ENCODE assay signal across 10 mouse cellular contexts in the genomic region with DNA sequence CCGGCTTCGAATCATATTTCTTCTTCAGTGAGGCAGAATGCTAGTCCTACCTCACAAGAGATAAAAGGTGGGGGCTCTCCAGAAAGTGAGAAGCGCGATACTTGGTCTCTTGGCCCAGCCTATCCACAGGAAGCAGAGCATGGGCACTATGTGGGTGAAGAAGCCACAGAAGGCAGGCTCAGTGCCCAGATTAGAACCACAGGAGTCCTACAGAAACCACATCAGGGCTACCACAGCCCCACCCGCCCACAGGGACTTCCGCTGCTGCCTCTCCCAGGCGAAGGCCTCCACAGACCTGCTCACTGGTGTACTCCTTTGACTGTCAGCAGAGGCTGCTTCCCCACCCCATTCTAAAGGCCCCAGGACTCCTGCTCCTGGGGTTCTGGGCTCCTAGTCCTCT. TPM values are rescaled to one million over a fixed set of nuclear protein-coding genes. Genes with fewer than 3 reads are reported as not detected.
A peak's percentile ranks its signal among the peaks of the same experiment; 100 is the strongest.
DNase-seq lines count a peak whose midpoint lies in the region; ATAC-seq and TF ChIP-seq lines count a peak whose summit lies in the region.
"Had no signal": no experiment of that assay in that cellular context is flagged by ENCODE, and none has a peak within 500 bp of the region (broad histone marks: within the 10 kb centered on the region; RNA-seq: fewer than 3 reads in every experiment).

No protein-coding gene starts in this region.

- H3K4me1 ChIP-seq in kidney, embryonic 15.5 days, result no peaks in the 10 kb centered on the region
- H3K4me1 ChIP-seq: neural tube, embryonic 12.5 days had no signal

- no peak overlapping the region for H3K27ac ChIP-seq in kidney, embryonic 15.5 days
- H3K27ac ChIP-seq: neural tube, embryonic 12.5 days had no signal

- H3K9me3 ChIP-seq in kidney, embryonic 15.5 days (replicated peaks), result 0 out of 2 replicates have a peak, but pooled peaks cover 5% of the 10 kb centered on the region

- TF ChIP-seq POLR2A in myocyte (IDR thresholded peaks at IDR 0.05; ENCODE audit: insufficient read length, low read depth), result no peak

- H3K4me3 ChIP-seq in myocyte, result no peak overlapping the region
- no peak overlapping the region for H3K4me3 ChIP-seq in kidney, embryonic 15.5 days (replicated peaks)
- H3K4me3 ChIP-seq: neural tube, embryonic 12.5 days had no signal

- peak overlapping the region; percentile 30 for H3K4me2 ChIP-seq in myocyte (ENCODE audit: low read depth)
- H3K4me2 ChIP-seq in kidney, embryonic 15.5 days, result no peak overlapping the region
- H3K4me2 ChIP-seq: neural tube, embryonic 12.5 days had no signal

- H3K36me3 ChIP-seq in myocyte (ENCODE audit: control insufficient read depth, insufficient read depth), result no peaks in the 10 kb centered on the region
- H3K36me3 ChIP-seq in kidney, embryonic 15.5 days, result no peaks in the 10 kb centered on the region
- H3K36me3 ChIP-seq: neural tube, embryonic 12.5 days had no signal

- intact Hi-C loops in heart, postnatal 25 days (cut with DNase I), result no loop called here

- ATAC-seq in granulocyte monocyte progenitor cell, adult 5-6 weeks (replicated peaks; ENCODE audit: poor library complexity, severe bottlenecking), result peak; percentile 99
- no peak for ATAC-seq in kidney, embryonic 15.5 days (replicated peaks; ENCODE audit: low FRiP score)

- 92% methylated on average over 7 of the region's 7 CpGs for WGBS in kidney, embryonic 15.5 days

- peak; percentile 91 for DNase-seq in heart, adult 11 months
- DNase-seq in heart, postnatal 25 days (ENCODE audit: low spot score), result no peak
- DNase-seq in thymus, postnatal 14 days, result peak; percentile 79
- no peak for DNase-seq in heart, postnatal 4 days
- no peak for DNase-seq in adrenal gland, adult 8-10 months
- DNase-seq: kidney, adult 2 months had no signal

- H3K9ac ChIP-seq in kidney, embryonic 15.5 days, result no peak overlapping the region
- H3K9ac ChIP-seq: neural tube, embryonic 12.5 days had no signal

- H3ac ChIP-seq in myocyte (ENCODE audit: control insufficient read depth, insufficient read length), result no peak overlapping the region

- H3K27me3 ChIP-seq in myocyte (ENCODE audit: control insufficient read depth, insufficient read depth, insufficient read length), result peaks cover 21% of the 10 kb centered on the region
- H3K27me3 ChIP-seq in kidney, embryonic 15.5 days, result no peaks in the 10 kb centered on the region
- H3K27me3 ChIP-seq: neural tube, embryonic 12.5 days had no signal

- no peaks in the 10 kb centered on the region for H3K79me2 ChIP-seq in myocyte (ENCODE audit: control insufficient read depth, insufficient read depth)

TF ChIP-seq in myocyte, 11 proteins besides CTCF, POLR2A, EP300 and RAD21:
- TF ChIP-seq MYOG (IDR thresholded peaks at IDR 0.05; ENCODE audit: control insufficient read depth in 1 of 3, insufficient read depth in 1 of 3, insufficient read length in 2 of 3, low read depth in 2 of 3) (peak in 2 of 3 experiments; percentile 8 to 60), TCF3 (IDR thresholded peaks at IDR 0.05; ENCODE audit: insufficient read length, low read depth) (no peak), MYOD1 (IDR thresholded peaks at IDR 0.05; ENCODE audit: control insufficient read depth in 1 of 3, insufficient read length in 2 of 3, low read depth in 2 of 3) (peak in 2 of 3 experiments; percentile 10 to 37)

RNA-seq across cellular contexts. Expression of a gene that starts 23.2 kb away (rescaled TPM):
- 10 to 100 TPM; 23.7 to 27.0 TPM for total RNA-seq in heart, postnatal 25 days (2021)
- total RNA-seq in granulocyte monocyte progenitor cell, adult 5-6 weeks (2014; fragmentation: Nextera tagmentation), result not detected in 2 replicates
- not detected in 2 replicates for total RNA-seq in granulocyte monocyte progenitor cell, adult 5-6 weeks (2017)
- polyA plus RNA-seq in myocyte (2012; fragmentation: generic; extraction: Trizol), result 14.1 TPM
- total RNA-seq in heart, postnatal 4 days (2021), result 10 to 100 TPM; 33.6 to 34.7 TPM
- 10 to 100 TPM; 27.6 to 47.1 (median 35.7) TPM for total RNA-seq in adrenal gland, adult 8-10 months (2022)
- polyA plus RNA-seq in kidney, embryonic 15.5 days (2015; fragmentation: Nextera tagmentation; extraction: Ambion mirVana), result 22.1 and 25.5 TPM in 2 replicates

RNA-seq across cellular contexts. Expression of a gene that starts 50.4 kb away (rescaled TPM):
- total RNA-seq in heart, postnatal 25 days (2021), result 10 to 100 TPM; 11.4 to 13.0 TPM
- total RNA-seq in granulocyte monocyte progenitor cell, adult 5-6 weeks (2014; fragmentation: Nextera tagmentation), result 2.0 TPM in 1 of 2 replicates, not detected in the other
- total RNA-seq in granulocyte monocyte progenitor cell, adult 5-6 weeks (2017), result 0.30 and 0.31 TPM in 2 replicates
- polyA plus RNA-seq in myocyte (2012; fragmentation: generic; extraction: Trizol), result 0.06 TPM
- 10 to 100 TPM in 1 of 2 experiments, 1 to 10 TPM in 1; 8.8 to 10.4 TPM for total RNA-seq in heart, postnatal 4 days (2021)
- 10 to 100 TPM in 3 of 4 experiments, 1 to 10 TPM in 1; 9.4 to 12.4 (median 11.9) TPM for total RNA-seq in adrenal gland, adult 8-10 months (2022)
- 12.9 and 13.0 TPM in 2 replicates for polyA plus RNA-seq in kidney, embryonic 15.5 days (2015; fragmentation: Nextera tagmentation; extraction: Ambion mirVana)

Comparison
In these comparisons a context has a peak if more than half of its experiments do, and no peak if none do; other contexts are left out.
1. DNase-seq: peak in heart, adult 11 months (single experiment) and thymus, postnatal 14 days (single experiment); none in heart, postnatal 25 days (single experiment), heart, postnatal 4 days (single experiment) and adrenal gland, adult 8-10 months (single experiment).
2. RNA of a gene that starts 23.2 kb away (total RNA-seq): 27.6 to 47.1 TPM in adrenal gland, adult 8-10 months, 33.6 to 34.7 TPM in heart, postnatal 4 days and 23.7 to 27.0 TPM in heart, postnatal 25 days; not detected in granulocyte monocyte progenitor cell, adult 5-6 weeks; every median in the first group is over 10 times any median in the second.